Mouse (Mus musculus) fat pad, adult 2 months (tissue): ENCODE results near the gene Hlcs.

Experiments used
- DNase-seq: peaks from one replicate; pipeline ENCODE4 v3.0.0-alpha.2; 2011; ENCODE audit warnings: low read depth, low spot score; ENCODE audit errors: extremely low read depth

The Hlcs gene

GRCm38 (mm10) chr16:94291141-94291540 is 22.2 kb downstream of the Hlcs start:
- no peak for DNase-seq

DNA sequence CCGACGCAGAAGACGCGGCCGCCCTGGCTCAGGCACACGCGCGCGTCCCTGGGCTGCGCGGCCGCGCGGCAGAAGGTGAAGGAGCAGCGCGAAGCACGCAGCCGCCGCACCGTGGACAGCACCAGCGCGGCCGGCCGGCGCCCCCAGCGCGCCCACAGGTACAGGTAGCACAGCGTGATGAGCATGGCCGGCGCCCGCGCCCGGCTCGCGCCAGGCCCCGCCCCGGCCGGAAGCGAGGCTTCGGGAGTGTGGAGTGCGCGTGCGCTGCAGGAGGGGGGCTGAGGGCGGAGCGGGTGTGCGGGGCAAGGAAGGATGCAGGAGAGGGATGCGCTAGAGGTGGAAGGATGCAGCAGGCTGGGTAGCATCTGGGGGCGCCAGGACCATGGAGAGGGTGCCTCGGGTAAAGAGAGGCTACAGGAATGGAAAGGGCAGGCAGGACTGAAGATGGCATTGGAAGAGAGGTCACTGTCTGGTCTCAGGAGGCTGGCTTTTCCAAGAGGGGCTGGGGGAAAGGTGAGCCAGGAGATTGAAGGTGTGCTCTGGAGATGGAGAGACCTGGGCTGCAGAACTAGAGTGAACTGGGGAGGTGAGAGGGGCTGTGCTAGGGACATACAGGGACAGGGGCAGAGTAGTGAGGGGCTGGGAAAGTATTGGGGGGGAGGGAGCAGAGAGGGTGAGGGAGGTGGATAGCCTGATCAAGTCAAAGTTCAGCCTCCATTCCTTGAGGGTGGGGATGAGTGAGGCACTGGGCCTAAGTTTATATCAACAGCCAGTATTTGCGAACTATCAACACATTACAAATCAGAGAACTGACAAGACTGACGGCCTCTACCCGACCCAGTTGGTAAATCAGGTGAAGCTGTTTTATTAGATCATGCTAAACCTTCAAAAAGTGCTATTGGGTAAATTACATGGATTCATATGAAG is 23.0 kb downstream of the Hlcs start:
- DNase-seq: no peak

- DNase-seq: no peak
Observed at GRCm38 (mm10) chr16:94289138-94290072, 24.0 kb downstream of the Hlcs start.

GRCm38 (mm10) chr16:94287826-94288225 is 25.5 kb downstream of the Hlcs start:
- DNase-seq: no peak

DNA sequence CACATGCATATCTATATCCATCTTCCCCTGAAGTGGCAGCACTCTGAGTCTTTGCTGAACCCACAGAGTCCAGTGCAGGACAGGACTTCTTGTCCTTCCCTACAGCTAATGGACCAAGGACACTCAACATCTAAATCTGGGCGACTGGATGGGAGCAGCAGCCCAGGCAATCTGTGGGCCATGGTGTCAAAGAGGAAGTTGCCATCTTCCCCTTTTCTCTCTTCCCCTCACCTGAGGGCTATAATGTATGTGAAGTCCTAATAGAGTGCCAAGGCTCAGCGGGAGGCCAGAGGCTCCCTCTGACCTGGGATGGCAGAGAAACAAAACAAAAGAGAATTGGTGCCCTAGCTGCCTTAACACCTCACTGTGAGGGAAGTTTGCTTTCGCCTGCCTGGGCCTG is 29.4 kb downstream of the Hlcs start:
- DNase-seq: no peak

GRCm38 (mm10) chr16:94270826-94271225 is 42.5 kb downstream of the Hlcs start:
- no peak for DNase-seq

- no peak for DNase-seq
Observed at GRCm38 (mm10) chr16:94269635-94270034, 43.7 kb downstream of the Hlcs start.

DNA sequence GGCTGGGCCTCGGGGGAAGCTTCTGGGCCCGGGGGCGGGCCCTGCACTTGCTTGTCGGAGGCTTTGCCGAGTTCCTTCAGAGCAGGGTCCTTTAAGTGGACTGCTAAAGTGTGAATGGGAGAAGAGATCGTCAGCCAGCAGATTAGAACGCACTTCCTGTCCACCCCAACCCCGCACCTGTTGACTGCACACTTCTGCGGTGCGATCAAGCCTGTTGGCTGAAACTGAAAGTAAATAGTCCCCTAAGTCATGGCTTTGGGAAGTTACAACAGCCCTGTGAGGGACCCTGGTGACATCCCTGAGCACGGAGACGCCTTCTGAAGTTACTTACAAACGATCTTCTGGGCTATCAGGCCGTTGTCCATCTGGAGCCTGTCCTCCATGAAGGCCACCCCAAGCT is 45.2 kb downstream of the Hlcs start:
- no peak for DNase-seq

DNA sequence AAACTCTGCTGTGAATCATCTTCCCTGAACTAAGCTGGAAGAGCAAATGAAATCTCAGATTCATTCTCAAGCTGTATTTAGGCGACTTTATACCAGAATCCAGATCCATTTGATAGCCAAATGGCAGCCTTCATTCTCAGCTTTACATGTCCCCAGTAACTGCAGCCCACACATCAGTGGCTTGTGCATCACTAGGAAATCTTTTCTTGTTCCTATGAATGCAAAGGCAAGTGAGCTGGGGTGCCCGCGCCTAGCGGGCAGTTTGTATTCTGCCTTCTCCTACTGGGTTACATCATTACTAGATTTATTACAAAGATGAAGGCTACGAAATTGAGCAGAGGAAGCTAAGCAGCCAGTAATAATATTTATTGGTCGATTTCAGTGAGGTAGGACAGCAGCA is 48.8 kb downstream of the Hlcs start:
- no peak for DNase-seq

- no peak for DNase-seq
Observed at GRCm38 (mm10) chr16:94262501-94262900, 50.9 kb downstream of the Hlcs start.

DNA sequence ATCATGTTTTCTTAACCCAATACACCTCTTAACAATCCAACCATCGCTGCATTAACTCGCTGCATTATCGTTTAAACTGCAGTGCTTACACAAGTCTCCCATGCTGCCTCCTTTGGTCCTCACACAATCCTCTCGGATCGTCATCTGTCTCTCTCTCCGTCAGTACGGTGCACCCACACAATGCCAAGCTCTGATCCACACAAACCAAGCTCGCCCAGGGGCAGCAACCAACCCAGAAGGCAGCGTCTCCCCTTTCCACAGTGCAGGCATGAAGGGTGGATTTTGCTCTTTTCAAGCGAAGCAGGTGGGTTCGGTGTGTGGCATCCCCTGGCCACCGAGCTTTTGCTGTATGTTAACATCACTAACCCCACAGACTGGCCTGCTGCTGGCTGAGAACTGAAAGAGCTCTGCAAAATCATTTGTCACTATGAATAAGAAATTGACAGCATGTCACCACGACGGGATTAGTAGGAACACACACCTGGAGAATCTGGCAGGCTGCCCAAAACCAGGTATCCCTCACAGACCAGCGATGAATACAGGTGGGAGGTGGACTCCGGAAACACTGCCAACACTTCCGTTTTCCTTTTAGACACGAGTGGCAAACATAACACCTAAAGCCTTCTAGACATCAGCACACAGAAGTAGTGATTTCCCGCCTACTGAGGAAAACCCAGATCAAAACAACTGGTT is 52.3 kb downstream of the Hlcs start:
- peak; percentile 28 for DNase-seq

DNA sequence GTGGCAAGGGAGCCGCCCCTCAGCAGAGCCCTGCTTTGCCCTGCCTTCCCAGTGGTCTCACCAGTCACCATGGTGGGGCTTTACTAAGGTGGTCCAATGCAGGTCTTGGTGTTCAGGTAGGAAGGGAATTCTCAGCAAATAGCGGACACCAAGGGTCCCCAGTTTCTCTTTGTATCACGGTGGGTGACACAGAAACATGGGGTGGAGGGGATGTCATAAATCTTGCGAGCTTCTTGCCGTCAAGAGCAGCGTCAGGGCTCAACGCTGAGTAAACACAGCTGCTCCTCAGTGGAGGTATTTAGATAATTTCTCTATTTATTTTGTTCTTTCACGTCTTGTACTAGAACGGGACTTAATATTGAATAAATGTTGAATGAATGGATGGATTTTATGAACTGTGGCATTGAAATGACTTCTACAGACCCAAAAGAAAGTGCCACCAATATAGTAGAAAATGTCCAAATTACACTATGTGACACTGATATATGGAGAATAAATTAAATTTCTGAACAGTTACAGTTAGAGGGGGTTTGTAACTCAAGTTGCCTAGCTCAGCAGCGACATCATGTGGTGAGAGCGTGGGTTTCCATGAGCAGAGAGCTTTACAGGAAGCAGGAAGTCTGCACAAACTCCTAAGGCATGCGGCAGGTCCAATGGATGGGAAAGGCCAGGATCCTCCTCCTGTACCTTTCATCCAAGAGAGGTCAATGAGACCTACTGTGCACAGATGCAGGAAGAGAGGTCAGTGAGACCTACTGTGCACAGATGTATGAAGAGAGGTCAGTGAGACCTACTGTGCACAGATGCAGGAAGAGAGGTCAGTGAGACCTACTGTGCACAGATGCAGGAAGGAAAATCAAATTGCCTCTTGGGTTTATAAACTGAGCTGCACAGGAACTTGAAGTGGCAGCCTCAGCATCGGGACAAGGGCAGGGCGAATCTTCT is 54.7 kb downstream of the Hlcs start:
- DNase-seq: no peak

DNA sequence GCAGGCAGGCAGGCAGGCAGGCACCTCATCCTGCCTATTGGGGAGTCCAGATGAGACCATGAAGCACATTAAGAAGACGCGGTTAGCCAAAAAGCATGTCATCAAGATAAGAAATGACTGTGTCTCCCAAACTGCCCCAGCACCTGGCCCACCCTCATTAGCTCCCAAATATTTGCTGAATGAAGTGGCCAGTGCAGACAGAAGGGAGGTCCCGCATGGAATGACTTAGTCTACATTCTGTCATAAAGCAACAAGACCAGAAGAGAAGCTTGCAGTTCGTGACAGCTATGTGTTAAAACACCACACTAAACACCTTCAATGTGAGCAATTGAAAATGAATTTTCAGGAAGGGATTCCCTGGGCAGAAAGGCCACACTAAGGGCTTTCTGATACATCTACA is 57.8 kb downstream of the Hlcs start:
- DNase-seq: no peak

GRCm38 (mm10) chr16:94255035-94255434 is 58.3 kb downstream of the Hlcs start:
- DNase-seq: no peak

DNA sequence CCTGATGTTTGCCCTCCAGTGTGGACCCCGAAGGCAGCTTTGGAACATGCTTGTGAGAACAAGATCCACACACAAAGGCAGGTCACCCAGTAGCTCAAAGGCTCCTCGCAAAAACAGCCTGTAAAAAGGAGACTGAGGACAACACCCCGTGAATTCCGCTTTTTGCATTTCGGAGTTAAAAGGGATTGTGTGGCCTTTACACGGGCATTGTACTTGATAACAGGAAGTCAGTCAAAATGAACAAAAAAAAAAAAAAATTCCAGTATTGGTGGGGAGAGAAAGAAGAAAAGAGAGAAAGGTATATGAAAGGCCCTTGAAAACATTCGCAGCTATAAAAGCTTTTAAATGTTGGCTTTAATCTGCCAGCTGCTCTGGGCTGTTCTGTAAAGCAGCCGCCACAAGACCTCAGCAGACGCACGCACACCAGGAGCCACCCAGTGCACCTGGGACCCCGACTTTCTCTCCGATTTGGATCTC is 58.9 kb downstream of the Hlcs start:
- no peak for DNase-seq

GRCm38 (mm10) chr16:94253671-94254414 is 59.5 kb downstream of the Hlcs start:
- DNase-seq: no peak

GRCm38 (mm10) chr16:94251756-94252155 is 61.6 kb downstream of the Hlcs start:
- no peak for DNase-seq

DNA sequence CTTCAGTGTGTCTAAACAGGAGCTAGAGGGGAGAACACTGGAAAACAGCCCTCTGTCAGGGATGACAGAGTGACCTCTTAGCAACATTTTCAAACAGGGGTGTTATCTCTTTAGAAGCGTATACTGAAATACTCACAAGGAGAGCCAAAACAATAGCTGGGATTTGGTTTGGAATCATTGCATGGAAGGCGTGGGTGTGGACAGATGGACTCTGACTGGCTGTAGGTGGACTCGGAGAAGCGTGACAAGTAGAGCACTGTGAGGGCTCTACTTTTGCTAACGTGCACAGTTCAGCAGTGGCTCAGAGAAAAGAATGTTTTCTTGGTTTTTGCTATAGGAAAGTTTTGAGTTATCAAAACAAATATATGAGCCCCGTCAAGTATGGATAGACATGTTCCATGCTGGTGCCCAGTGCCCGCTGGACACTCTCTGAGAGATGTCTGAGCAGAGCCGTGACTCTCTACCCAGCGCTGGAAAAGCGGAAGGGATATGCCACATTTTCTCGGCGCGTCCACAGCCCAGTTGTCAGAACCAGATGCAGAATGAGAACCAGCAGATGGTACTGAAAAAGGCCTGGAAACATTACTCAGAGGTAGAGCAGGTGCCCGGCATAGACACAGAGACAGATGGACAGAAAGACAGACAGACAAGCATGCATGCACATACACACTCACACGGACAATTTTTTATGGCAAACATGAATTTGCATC is 62.6 kb downstream of the Hlcs start:
- no peak for DNase-seq

DNA sequence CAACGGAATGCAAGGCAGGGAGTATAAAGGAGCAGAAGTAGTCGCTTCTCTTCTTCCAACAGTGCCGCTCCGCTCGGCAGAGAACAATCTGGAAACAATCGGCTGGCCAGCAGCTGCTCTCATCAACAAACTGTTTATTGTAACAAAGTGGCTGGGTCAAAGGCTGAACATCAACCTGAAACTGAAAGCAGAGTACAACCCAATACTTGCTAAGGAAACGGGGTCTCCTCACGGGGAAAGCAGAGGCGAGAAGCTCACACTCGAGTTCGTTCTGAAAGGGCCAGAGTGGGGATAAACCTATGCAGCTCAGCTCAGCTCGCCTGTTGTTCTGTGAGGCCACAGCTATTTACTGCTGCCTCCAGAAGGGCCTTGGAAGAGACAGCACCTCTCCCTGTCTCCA is 63.2 kb downstream of the Hlcs start:
- DNase-seq: no peak
